Comparison of ENCODE assay signal across 14 mouse cellular contexts in genomic region chr13:52587761-52588160, GRCm38 (mm10).
"Had no signal": no experiment of that assay in that cellular context is flagged by ENCODE, and none has a peak within 500 bp of the region (broad histone marks: within the 10 kb centered on the region; RNA-seq: fewer than 3 reads in every experiment).

No protein-coding gene starts in this region.

- H3K4me3 ChIP-seq: kidney, embryonic 15.5 days; left cerebral cortex, adult 2 months; limb, embryonic 15.5 days; midbrain, embryonic 12.5 days; neural tube, embryonic 15.5 days had no signal

- H3K4me2 ChIP-seq: kidney, embryonic 15.5 days; limb, embryonic 15.5 days; midbrain, embryonic 12.5 days; neural tube, embryonic 15.5 days had no signal

- DNase-seq: kidney, postnatal 14 days; lung, adult 2 months; lung, postnatal 10 days; lung, postnatal 4 days; right cerebral cortex, adult 18-20 months; right cerebral cortex, postnatal 25 days had no signal

- ATAC-seq: midbrain, embryonic 16.5 days had no signal

- H3K36me3 ChIP-seq: kidney, embryonic 15.5 days; limb, embryonic 15.5 days; midbrain, embryonic 12.5 days; neural tube, embryonic 15.5 days had no signal

- H3K9me3 ChIP-seq: kidney, embryonic 15.5 days; limb, embryonic 15.5 days; midbrain, embryonic 12.5 days; neural tube, embryonic 15.5 days had no signal

- H3K9ac ChIP-seq: kidney, embryonic 15.5 days; limb, embryonic 15.5 days; liver, embryonic 14.5 days; midbrain, embryonic 12.5 days; neural tube, embryonic 15.5 days had no signal

- H3K27ac ChIP-seq: kidney, embryonic 15.5 days; left cerebral cortex, adult 2 months; limb, embryonic 15.5 days; liver, embryonic 14.5 days; midbrain, embryonic 12.5 days; neural tube, embryonic 15.5 days; stomach, postnatal 0 days had no signal
